Mouse (Mus musculus) midbrain, embryonic 12.5 days (tissue): ENCODE measurements around the gene Cytl1. TPM values are rescaled to one million over a fixed set of nuclear protein-coding genes. Genes with fewer than 3 reads are reported as not detected.

Source experiments
- ATAC-seq: fragments of 200-750 bp; cut with Nextera tagmentation; 2 replicates; pipeline ENCODE4 v1.8.0; 2017; ENCODE audit warnings: low read depth, moderate TSS enrichment, moderate library complexity; ENCODE audit not compliant: low FRiP score
- H3K27ac ChIP-seq: fragments of 300-500 bp; sonication (generic); replicated peaks from 2 replicates; pipeline ENCODE4 v1.5.1; 2016; ENCODE audit warnings: mild to moderate bottlenecking
- H3K27me3 ChIP-seq: fragments of 300-500 bp; sonication (generic); 2 replicates; pipeline ENCODE4 v1.6.1; 2016; ENCODE audit warnings: mild to moderate bottlenecking
- H3K36me3 ChIP-seq: fragments of 300-500 bp; sonication (generic); 2 replicates; pipeline ENCODE4 v1.6.1; 2016
- H3K4me1 ChIP-seq: fragments of 300-500 bp; sonication (generic); 2 replicates; pipeline ENCODE4 v1.6.1; 2016
- H3K4me2 ChIP-seq: fragments of 300-500 bp; sonication (generic); replicated peaks from 2 replicates; pipeline ENCODE4 v1.6.1; 2016; ENCODE audit warnings: mild to moderate bottlenecking, moderate library complexity
- H3K4me3 ChIP-seq: fragments of 300-500 bp; sonication (generic); 2 replicates; pipeline ENCODE4 v1.5.1; 2016; ENCODE audit warnings: mild to moderate bottlenecking
- H3K9ac ChIP-seq: fragments of 300-500 bp; sonication (generic); replicated peaks from 2 replicates; pipeline ENCODE4 v1.6.1; 2016; ENCODE audit warnings: mild to moderate bottlenecking, moderate library complexity
- H3K9me3 ChIP-seq: fragments of 300-500 bp; sonication (generic); 2 replicates; pipeline ENCODE4 v1.6.1; 2016; ENCODE audit warnings: mild to moderate bottlenecking
- WGBS: fragments of 180-500 bp; shearing (Covaris S2); methylation state at CpG from one replicate; pipeline ENCODE4 v1.1.7; 2016; 5-methylcytosine and 5-hydroxymethylcytosine counted together
- polyA plus RNA-seq: library from polyadenylated mRNA; unstranded; fragments of >200 nt; fragmentation: Nextera tagmentation; extraction: Ambion mirVana; gene quantifications from 2 replicates; pipeline ENCODE4 v1.2.1, GENCODE M21; 2016

The Cytl1 gene
- polyA plus RNA-seq = 0.50 TPM in 1 of 2 replicates, not detected in the other

DNA sequence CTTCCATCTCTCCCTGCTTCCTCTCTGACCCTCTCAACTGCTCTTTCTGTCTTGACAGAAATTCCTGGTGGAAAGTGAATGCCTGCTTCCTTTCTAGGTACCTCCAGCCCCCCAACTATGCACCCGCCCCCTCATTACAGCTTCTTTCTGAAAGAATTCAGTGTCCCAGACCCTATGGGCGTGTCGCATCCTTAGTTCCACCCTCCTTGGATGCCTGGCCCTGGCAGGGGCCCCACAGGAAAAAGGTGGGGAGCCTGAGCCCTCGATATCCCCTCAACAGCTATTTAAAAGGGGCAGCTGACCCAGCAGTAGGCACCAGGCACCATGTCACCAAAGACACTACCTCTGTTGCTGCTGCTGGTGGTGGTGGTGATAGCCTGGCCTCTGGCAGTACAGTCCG is at the start of gene Cytl1:
TSS of gene Cytl1 (plus strand) at position 296 of the 400 bp plus-strand sequence.
- H3K4me1 ChIP-seq = peaks cover 4% of the 10 kb centered on the region; the same call in 1 of the 2 replicates
- H3K36me3 ChIP-seq = no peaks in the 10 kb centered on the region
- H3K4me2 ChIP-seq = no peak within 1 kb of the TSS
- H3K9ac ChIP-seq = no peak within 1 kb of the TSS
- H3K27ac ChIP-seq = no peak within 1 kb of the TSS
- H3K9me3 ChIP-seq = 0 out of 2 replicates have a peak, but pooled peaks cover 4% of the 10 kb centered on the region
- no peak for ATAC-seq
- 51% methylated on average over 5 of the region's 5 CpGs for WGBS
- H3K4me3 ChIP-seq = no peak within 1 kb of the TSS
- no peaks in the 10 kb centered on the region for H3K27me3 ChIP-seq

DNA sequence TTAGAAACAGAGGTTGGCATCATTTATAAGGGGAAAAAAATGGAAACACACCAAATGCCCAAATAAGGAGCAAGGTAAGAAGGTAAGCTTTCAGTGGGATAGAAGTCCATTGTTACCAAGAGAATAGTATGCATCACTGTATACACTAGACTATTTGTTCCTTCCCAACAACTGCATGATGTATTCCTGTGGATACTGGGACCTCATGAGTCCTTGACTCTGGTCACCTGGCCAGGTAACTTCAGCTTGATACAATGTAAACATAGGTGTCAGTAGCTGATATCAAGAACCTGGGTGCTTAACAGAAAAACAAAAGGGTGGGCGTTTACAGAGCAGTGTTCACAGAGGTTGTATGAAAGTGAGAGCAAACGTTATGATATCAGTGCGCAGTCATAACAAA is 42.6 kb upstream of the Cytl1 start:
- no peaks in the 10 kb centered on the region for H3K9me3 ChIP-seq
- H3K27ac ChIP-seq = no peak overlapping the region
- H3K4me3 ChIP-seq = no peak overlapping the region
- 85% methylated on average over 3 of the region's 3 CpGs for WGBS
- H3K27me3 ChIP-seq = no peaks in the 10 kb centered on the region
- H3K36me3 ChIP-seq = no peaks in the 10 kb centered on the region
- H3K4me1 ChIP-seq = peaks cover 11% of the 10 kb centered on the region
- H3K9ac ChIP-seq = no peak overlapping the region
- no peak for ATAC-seq
- H3K4me2 ChIP-seq = no peak overlapping the region

DNA sequence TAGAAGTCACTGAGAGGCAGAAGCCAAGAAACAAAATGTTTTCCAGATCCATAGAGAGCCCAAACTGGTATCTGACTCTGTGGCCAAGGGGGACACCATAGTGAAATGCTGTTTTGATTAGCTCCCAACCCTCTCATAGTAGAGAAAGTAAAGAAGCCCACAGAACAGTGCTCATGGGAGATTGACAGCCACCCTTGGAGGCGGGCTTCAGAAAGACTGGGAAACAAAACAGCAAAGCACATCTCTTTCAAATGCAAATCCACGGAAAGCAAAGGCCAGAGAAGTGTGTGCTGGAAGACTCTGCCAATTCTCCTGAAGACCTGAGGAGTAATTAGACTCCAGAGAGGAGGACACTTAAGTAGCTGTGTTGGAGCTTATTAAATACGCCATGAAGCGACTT is 39.5 kb upstream of the Cytl1 start:
- WGBS = 28% methylated on average over 4 of the region's 4 CpGs
- ATAC-seq = no peak

DNA sequence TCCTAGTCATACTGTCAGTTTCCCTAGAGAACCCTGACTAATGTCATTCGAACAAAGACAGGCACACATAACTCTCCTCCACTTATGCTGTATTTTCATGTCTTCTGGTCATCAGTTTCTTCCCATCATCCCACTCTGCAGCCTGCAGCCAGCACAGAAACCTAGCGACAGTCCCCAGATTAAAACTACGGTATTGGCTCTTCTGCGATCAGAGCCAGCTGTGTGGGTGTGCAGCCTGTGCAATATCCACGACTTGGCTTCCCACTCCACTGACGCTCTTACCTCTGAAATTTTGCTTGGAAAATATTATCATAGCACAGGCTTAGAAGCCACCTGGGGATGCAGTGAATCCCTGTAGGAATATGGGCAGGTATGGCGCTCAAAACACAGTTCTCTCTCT is 38.0 kb upstream of the Cytl1 start:
- no peak overlapping the region for H3K9ac ChIP-seq
- no peak overlapping the region for H3K27ac ChIP-seq
- no peaks in the 10 kb centered on the region for H3K9me3 ChIP-seq
- WGBS = 91% methylated on average over 7 of the region's 7 CpGs
- no peak overlapping the region for H3K4me3 ChIP-seq
- peaks cover 11% of the 10 kb centered on the region for H3K4me1 ChIP-seq
- ATAC-seq = no peak
- no peaks in the 10 kb centered on the region for H3K27me3 ChIP-seq
- H3K4me2 ChIP-seq = no peak overlapping the region
- H3K36me3 ChIP-seq = no peaks in the 10 kb centered on the region

More for the DNA sequence above, 39.5 kb upstream of the Cytl1 start:
- Histone ChIP-seq H3K9ac (no peak overlapping the region), H3K4me1 (peaks cover 11% of the 10 kb centered on the region), H3K4me3 (no peak overlapping the region), H3K9me3 (no peaks in the 10 kb centered on the region), H3K36me3 (no peaks in the 10 kb centered on the region), H3K27me3 (no peaks in the 10 kb centered on the region), H3K4me2 (no peak overlapping the region), H3K27ac (no peak overlapping the region)

DNA sequence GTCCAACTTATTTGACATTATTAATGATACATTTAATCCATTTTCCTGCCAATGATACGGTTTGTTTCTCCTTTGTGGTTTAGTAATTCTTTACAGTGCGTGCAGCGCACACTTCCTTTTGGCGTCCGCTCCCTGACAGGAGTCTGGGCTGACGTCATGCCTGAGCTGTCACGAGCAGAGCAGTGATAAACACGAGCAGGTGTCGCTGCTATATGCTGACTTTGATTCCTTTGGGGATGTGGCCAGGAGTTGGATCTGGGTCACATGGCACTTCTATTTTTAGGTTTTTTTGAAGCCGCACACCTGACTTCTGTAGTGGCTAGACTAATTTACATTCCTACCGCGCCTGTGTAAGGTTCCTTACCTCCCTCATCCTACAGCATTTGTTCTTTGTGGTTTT is 35.6 kb upstream of the Cytl1 start:
- no peak overlapping the region for H3K4me2 ChIP-seq
- no peaks in the 10 kb centered on the region for H3K27me3 ChIP-seq
- no peak overlapping the region for H3K4me3 ChIP-seq
- H3K27ac ChIP-seq = no peak overlapping the region
- 87% methylated on average over 12 of the region's 12 CpGs for WGBS
- peaks cover 11% of the 10 kb centered on the region for H3K4me1 ChIP-seq
- H3K36me3 ChIP-seq = no peaks in the 10 kb centered on the region
- H3K9me3 ChIP-seq = no peaks in the 10 kb centered on the region
- H3K9ac ChIP-seq = no peak overlapping the region
- ATAC-seq = no peak

DNA sequence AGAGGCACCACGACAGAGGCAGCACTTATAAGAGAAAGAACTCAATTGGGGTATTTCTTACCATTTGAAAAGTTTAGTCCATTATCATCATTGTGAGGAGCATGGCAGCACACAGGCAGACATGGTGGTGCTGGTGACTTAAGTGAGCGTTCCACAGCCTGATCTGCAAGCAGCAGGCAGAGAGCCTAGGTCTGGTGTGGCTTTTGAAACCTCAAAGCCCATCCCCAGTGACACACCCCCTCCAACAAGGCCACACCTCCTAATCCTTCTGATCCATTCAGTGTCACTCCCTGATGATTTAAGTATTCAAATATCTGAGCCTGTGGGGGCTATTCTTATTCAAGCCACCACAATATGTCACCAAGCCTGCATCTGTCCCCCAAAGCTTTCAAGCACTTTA is 30.4 kb upstream of the Cytl1 start:
- H3K27ac ChIP-seq = no peak overlapping the region
- ATAC-seq = peak; percentile 44; the same call in 1 of the 2 replicates
- no peak overlapping the region for H3K4me3 ChIP-seq
- no peak overlapping the region for H3K4me2 ChIP-seq
- no peak overlapping the region for H3K9ac ChIP-seq
- WGBS = 63% methylated on average over 2 of the region's 2 CpGs
- no peaks in the 10 kb centered on the region for H3K4me1 ChIP-seq
- H3K27me3 ChIP-seq = no peaks in the 10 kb centered on the region
- H3K9me3 ChIP-seq = peaks cover 10% of the 10 kb centered on the region
- H3K36me3 ChIP-seq = no peaks in the 10 kb centered on the region

DNA sequence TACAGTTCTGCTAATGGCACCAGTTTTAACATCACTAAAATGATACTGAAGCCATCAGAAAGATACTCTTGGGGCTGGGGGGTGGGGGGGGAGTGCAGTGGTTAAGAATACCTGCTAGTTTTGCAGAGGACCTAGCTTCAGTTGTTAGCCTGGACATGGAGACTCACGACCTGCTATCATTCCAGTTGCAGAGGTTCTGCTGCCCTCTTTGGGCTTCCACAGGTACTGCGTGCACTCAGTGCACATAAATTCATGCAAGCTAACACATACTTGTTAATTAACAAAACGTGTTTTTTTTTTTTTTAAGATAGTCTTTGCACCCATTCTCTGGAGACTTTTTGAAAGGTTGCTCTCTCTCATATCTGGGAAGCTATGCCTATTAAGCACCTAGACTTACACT is 27.2 kb upstream of the Cytl1 start:
- no peaks in the 10 kb centered on the region for H3K4me1 ChIP-seq
- no peak for ATAC-seq
- H3K27me3 ChIP-seq = no peaks in the 10 kb centered on the region
- no peak overlapping the region for H3K4me3 ChIP-seq
- no peak overlapping the region for H3K27ac ChIP-seq
- no peak overlapping the region for H3K9ac ChIP-seq
- H3K4me2 ChIP-seq = no peak overlapping the region
- H3K36me3 ChIP-seq = no peaks in the 10 kb centered on the region
- 63% methylated on average over 3 of the region's 3 CpGs for WGBS
- H3K9me3 ChIP-seq = peaks cover 10% of the 10 kb centered on the region

DNA sequence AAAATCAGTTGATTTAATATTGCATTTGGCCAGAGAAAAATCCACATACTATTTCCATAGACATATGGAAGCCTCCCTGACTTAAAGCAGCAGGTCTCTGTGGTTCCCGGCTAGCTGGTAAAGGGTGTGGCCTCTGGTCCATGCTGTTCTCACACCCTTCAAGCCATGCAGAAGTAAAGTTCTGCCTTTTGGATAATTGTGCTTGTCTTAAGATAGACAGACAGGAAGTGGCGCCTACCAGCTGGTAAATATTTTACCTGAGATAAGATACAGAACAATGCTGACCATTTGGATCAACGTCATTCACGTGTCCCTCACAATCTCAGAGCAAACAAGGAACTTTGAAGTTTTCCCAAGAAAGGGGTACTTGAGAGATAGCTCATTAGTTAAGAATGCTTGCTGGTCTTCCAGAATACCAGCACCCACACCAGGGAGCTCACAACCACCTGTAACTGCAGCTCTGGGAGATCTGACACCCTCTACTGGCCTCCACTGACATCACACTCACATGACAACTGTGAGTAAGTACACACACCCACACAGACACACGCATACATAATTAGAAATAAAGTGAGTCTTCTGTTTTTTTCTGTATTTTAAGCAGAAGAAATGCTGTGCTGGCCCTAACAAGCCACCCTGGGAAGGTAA is 25.9 kb upstream of the Cytl1 start:
- H3K4me1 ChIP-seq = no peaks in the 10 kb centered on the region
- no peaks in the 10 kb centered on the region for H3K36me3 ChIP-seq
- no peak overlapping the region for H3K4me2 ChIP-seq
- no peak overlapping the region for H3K27ac ChIP-seq
- ATAC-seq = no peak
- WGBS = 88% methylated on average over 5 of the region's 5 CpGs
- H3K9me3 ChIP-seq = peaks cover 10% of the 10 kb centered on the region
- H3K4me3 ChIP-seq = no peak overlapping the region
- no peak overlapping the region for H3K9ac ChIP-seq
- H3K27me3 ChIP-seq = no peaks in the 10 kb centered on the region

DNA sequence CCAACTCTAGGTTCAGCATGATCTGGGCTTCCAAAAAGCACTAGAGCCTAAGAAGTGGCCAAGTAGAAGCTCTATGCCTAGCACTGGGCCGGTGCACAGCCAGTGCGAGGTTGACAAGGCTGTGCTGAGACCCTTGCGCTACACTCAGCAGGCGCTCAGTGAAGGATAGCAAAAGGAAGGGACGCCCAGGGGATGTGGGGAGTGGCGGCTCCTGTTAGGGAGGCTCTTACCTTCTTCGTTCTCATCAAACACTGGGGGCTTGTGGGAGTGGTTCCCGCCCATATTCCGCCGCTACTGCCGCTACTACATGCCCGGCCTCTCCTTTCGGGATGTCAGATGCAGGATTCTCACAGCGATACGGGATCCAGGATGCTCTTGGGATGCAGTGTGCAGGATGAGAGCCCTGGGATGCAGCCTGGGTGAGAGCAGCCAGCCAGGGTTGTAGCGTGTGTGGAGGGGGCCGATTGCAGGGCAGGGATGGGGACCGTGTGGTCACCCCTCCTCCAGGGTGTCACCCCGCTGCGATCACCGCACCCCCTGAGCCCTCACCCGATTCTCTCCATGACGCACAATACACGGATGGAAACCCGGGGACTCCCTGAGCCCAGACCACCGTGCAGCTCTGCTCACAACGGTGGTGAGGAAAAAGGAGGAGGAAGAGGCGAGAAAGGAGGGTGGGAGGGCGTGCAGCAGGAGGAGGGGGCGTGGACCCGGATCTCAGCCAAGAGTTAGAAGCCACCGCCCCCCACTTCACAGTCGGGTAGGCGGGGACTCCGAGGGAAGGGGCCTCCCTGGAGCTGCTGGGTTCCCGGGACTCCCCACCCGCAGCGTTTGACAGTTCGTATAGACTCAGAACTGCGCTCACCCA is 18.6 kb upstream of the Cytl1 start, which contains the start of gene Stk32b:
TSS of gene Stk32b (minus strand) at position 667 of the 868 bp plus-strand sequence.
- peak within 1 kb of the TSS; percentile 71 for H3K4me2 ChIP-seq
- peaks cover 39% of the 10 kb centered on the region for H3K27me3 ChIP-seq
- WGBS = under 1% methylated on average over 37 of the region's 40 CpGs
- H3K9ac ChIP-seq = peak within 1 kb of the TSS; percentile 66
- peak; percentile 88 for ATAC-seq
- peak within 1 kb of the TSS; percentile 68 for H3K27ac ChIP-seq
- no peaks in the 10 kb centered on the region for H3K36me3 ChIP-seq
- H3K4me3 ChIP-seq = peak within 1 kb of the TSS; percentile 47
- no peaks in the 10 kb centered on the region for H3K9me3 ChIP-seq
- 0 out of 2 replicates have a peak, but pooled peaks cover 7% of the 10 kb centered on the region for H3K4me1 ChIP-seq

DNA sequence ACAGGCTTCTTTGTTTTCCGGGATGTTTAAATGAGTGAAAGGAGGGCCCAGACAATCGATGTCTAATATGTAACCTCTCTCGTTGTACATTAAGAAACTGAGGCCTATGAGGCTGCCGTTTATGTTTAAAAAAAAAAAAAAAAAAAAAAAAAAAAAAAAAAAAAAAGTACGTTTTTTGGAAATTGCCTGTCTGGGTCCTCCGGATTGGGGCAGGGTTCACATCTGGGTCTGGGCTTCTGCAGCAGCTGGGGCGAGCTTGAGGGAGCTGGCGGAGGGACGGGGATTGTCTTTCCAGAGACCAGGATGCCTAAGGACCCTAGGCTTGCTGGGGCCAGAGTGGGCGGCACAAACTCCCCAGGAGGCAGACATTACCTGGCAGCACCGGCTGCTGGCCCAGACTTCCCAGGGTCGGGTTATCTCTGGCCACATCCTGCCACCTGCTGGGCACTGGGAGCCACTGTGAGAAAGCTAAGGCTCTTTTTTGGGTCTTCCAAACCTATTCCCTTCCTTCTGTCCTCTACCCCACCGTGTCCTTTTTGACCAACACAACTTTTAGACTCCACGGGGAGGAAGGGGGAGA is 17.8 kb upstream of the Cytl1 start:
- Histone ChIP-seq H3K36me3 (no peaks in the 10 kb centered on the region), H3K27ac (peak overlapping the region; percentile 68), H3K27me3 (peaks cover 39% of the 10 kb centered on the region), H3K4me2 (peak overlapping the region; percentile 71), H3K9ac (peak overlapping the region; percentile 66), H3K4me1 (0 out of 2 replicates have a peak, but pooled peaks cover 7% of the 10 kb centered on the region), H3K4me3 (peak overlapping the region; percentile 47), H3K9me3 (no peaks in the 10 kb centered on the region)
- WGBS = 0% methylated on average over 14 of the region's 14 CpGs
- peak; percentile 68 for ATAC-seq

DNA sequence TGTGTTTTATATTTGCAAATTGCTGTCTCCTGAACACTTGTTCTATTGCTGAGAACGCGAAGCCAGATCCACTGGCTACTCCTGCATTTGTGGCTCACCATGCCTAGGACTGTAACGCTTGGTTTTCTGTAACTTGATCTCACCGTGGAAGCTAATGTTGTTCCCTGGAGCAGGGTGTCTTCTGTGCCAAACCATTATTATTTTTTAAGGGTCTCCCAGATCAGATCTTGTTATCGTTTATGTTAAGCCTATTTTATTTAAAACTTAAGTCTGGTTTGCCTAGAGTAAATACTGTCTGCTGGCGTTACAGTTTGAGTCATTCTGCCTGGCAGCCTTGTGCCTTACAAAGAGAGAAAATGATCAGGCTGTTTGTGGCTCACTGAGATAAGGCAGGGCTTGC is 14.6 kb upstream of the Cytl1 start:
- peaks cover 36% of the 10 kb centered on the region for H3K27me3 ChIP-seq
- no peaks in the 10 kb centered on the region for H3K9me3 ChIP-seq
- no peak overlapping the region for H3K4me3 ChIP-seq
- no peaks in the 10 kb centered on the region for H3K36me3 ChIP-seq
- no peak for ATAC-seq
- no peak overlapping the region for H3K27ac ChIP-seq
- WGBS = 39% methylated on average over 6 of the region's 6 CpGs
- H3K4me1 ChIP-seq = 0 out of 2 replicates have a peak, but pooled peaks cover 7% of the 10 kb centered on the region
- no peak overlapping the region for H3K9ac ChIP-seq
- no peak overlapping the region for H3K4me2 ChIP-seq
